Mouse (Mus musculus): ENCODE measurements around the gene Dedd.

DNA sequence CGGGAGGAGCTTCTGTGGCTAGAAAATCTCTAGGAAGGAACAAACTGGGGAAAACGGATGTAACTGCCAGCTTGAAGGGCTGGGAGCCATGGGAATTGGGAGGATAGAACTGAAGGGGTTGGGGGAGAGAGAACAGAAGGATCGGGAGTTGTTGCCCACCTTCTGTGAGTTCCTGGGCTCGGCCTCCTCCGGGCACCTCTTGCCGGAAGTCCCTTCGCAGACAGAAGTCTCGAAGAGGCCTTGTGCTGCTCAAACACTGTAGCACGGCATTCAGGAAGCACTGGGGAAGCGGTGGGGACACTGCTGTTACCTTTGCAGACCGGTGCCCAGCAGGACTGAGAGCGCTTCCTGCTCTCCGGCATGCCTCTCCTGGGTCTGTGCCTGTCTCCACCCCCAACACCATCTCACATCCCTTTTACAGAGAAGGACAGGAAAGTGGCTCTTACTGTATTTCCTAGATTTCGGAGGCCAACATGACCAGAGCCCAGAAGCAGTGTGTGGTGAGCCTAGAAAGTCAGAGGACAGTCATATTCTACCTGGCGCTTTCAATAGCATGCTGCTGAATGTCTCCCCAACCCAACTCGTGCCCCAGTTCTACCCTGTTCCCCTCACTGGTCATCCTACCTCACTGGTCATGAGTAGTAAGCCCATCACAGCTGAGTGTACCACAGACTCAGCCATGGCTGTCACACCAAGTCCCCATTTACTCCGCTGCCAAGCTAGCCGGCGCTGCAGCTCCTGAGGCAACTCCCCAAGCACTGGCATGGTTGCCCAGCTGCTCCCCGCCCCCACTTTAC is 43.7 kb upstream of the Dedd start:
- TF ChIP-seq POLR2A (IDR thresholded peaks at IDR 0.05; ENCODE audit: low read depth, low read length) (no peak), CTCF (IDR thresholded peaks at IDR 0.05; ENCODE audit: extremely low read depth, insufficient read depth, insufficient read length, insufficient replicate concordance) (no peak)
